Mouse (Mus musculus) heart, postnatal 14 days (tissue): ENCODE results near the gene A730071L15Rik. TPM values are rescaled to one million over a fixed set of nuclear protein-coding genes. Genes with fewer than 3 reads are reported as not detected.

Experiments
- DNase-seq, 2 experiments: peaks; one replicate each; pipeline ENCODE4 v3.0.0; 2021 to 2022
- intact Hi-C: fragments of 180-260 bp; cut with DNase I; formaldehyde crosslinking; loops from one replicate; pipeline ENCODE4 v1.15.1; 2025
- long read RNA-seq, 2 experiments: library from polyadenylated mRNA; stranded (forward); transcript quantifications; one replicate each; pipeline ENCODE4 v2.0.0; 2021
- total RNA-seq, 2 experiments: library from RNA; stranded (reverse); gene quantifications; 2 replicates each; pipeline ENCODE4 v1.2.3; 2021

Gene A730071L15Rik
- not detected for total RNA-seq
- long read RNA-seq, experiment 1: 0 reads
- long read RNA-seq, experiment 2: 0 reads

DNA sequence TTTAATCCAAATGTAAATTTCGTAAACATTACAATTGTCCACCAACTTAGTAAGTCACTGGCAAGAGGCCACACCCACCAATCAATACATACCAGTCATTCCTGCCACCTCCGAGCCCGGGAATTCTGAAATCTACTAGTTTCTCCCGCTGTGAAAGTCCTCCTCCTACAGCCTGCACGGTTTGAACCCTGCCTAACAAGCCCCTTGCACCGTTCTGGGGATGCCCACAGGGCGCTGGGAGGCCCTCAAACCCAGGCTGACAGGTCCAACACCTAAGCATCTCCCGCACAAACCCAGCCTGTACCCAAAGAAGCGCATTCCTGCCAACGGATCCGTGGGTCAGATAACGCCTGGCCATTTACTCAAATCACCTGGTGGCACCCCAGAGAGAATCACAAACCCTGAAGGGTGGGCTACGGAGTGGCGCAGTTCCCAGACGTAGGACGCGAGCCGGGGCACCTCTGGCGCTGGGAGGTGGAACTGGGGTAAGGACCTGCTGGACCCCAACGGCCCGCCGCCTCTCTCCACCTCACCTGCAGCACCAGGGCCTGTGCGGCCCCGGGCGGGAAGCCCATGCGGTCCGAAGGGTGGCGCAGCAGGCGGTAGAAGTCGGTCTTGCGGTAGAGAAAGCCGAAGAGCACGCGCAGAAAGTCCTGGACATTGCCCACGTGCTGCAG, at the start of gene A730071L15Rik:
A730071L15Rik (plus strand) TSS at position 620 of the 677 bp plus-strand sequence.
- no peak for DNase-seq
- intact Hi-C loops: loop anchor here (5.0 kb wide), 1 partner anchor 63 kb away; no protein-coding TSS in a partner anchor

GRCm38 (mm10) chr11:6152864-6153263, 47.0 kb upstream of the A730071L15Rik start:
- intact Hi-C loops: no loop called here
- DNase-seq: no peak

DNA sequence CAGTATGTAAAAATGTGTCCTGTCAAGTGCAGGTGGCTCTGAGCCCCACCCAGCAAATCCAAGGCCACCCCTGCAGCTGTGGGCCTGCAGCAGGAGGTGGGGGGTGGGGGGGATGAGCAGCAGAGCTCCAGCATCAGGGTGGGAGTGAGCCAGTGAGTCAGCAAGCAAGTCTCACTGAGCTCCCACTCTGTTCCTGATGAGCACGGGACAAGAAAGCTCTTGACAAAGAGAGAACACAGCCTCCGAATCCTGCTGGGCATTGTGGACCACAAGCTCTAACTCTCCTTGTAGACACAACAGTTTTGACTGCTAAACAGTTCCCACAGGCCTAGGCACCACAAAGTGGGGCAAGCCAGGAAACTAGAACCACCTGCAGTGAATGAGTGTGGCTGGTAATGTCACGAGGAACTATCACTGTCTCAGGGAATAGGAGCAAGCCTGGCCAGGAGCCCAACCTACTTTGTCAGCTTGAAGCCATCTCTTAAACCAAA, 45.6 kb upstream of the A730071L15Rik start:
- intact Hi-C loops: no loop called here
- DNase-seq: no peak

DNA sequence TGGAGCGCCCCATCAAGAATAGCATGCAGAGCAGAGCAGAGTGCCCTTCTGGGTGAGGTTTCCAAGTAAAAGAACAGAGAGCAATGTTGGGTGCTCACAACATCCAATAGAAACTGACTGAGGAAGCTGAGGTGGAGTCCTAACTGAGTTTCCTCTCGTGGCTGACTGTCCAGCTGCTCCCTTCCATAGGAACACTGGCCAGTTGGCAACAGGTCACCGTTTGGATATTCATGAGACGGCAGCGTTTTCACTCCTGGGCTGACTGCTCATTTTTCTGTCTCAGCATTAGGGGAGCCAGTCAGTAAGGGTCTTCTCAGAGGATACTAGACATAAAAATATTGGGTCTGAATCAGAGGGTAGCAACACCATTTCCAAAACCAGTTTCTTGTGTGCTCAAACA, 43.2 kb upstream of the A730071L15Rik start:
- peak; percentile 28 to 53 for DNase-seq
- intact Hi-C loops: no loop called here

- DNase-seq: peak in 1 of 2 experiments; percentile 35
- intact Hi-C loops: no loop called here
These were observed 42.7 kb upstream of the A730071L15Rik start for GRCm38 (mm10) chr11:6157119-6157518.

GRCm38 (mm10) chr11:6158515-6158914, 41.3 kb upstream of the A730071L15Rik start:
- DNase-seq: no peak
- intact Hi-C loops: no loop called here

DNA sequence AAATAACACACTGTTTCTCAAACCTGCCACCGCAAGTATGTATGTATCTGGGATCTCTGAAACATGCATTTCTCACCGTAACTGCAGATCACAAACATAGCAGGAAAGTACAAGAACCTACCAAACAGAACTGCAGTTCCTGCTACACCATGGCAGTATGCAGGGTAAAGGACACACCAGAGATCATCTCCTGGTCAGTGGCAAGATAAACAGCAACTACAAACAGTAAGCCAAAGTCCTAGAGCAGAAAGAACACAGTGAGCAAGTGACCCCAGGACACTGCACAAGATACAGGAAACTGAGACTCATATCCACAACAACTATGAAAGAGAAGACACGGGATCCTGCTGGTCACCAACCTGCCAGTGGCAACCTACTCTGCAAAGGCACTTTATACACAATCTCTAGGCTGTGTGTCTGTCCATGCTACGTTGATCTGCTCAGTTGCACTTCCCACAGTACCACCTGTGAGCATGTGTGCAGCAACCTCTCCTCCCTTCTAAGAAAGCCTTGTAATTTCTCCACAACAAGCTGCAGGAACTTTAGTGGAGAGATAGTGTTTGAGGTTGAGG, 40.0 kb upstream of the A730071L15Rik start:
- intact Hi-C loops: no loop called here
- DNase-seq: no peak

DNA sequence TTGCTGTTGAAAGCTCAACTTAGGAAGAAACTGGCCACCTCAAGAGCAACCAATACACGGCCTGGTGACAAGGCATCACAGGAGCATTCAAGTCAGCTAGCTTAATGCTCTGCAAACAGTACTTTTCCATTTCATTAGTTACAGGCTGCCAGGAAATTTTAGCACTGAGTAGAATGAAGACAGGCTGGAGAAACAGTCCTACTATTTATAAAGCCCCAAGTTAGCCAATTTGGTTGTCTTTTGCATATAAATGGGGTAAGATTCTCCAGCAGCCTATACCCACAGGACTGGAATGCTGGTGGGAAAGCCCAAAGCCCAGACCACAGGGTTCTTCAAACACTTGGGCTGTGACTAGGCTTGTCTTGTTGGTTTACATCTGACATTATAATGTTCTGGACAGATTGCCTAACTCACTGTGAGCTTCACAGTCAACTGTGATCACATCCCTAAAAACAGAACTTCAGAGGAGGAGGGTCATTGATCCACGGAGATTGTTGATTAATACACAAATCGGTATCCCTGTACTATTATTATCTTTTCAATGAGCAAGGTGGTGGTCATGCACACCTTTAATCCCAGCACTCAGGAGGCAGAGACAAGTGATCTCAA, 39.1 kb upstream of the A730071L15Rik start:
- DNase-seq: no peak
- intact Hi-C loops: no loop called here

GRCm38 (mm10) chr11:6161549-6161948, 38.3 kb upstream of the A730071L15Rik start:
- DNase-seq: no peak
- intact Hi-C loops: no loop called here

GRCm38 (mm10) chr11:6163062-6163461, 36.8 kb upstream of the A730071L15Rik start:
- intact Hi-C loops: no loop called here
- no peak for DNase-seq

GRCm38 (mm10) chr11:6163706-6164105, 36.1 kb upstream of the A730071L15Rik start:
- intact Hi-C loops: no loop called here

DNA sequence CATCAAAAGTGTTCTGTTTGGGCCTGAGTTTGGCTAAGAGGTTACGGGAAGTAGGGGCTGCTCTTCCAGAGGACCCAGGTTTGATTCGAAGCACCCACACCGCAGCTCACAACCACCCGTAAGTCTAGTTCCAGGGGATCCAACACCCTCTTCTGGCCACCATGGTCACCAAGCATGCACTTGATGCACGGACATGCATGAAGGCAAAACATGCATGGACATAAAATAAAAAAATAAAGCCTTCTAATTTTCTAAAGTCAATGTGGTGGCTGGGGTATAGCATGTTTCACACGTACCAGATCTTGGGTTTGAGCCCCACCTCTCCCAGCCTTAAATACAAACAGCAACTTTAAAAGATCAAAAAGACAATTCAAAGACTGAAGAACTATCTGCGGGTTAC, 35.0 kb upstream of the A730071L15Rik start:
- intact Hi-C loops: no loop called here
- no peak for DNase-seq

More at GRCm38 (mm10) chr11:6163706-6164105, 36.1 kb upstream of the A730071L15Rik start:
- DNase-seq: no peak

- intact Hi-C loops: no loop called here
- no peak for DNase-seq
These were observed 34.3 kb upstream of the A730071L15Rik start for GRCm38 (mm10) chr11:6165391-6166081.

DNA sequence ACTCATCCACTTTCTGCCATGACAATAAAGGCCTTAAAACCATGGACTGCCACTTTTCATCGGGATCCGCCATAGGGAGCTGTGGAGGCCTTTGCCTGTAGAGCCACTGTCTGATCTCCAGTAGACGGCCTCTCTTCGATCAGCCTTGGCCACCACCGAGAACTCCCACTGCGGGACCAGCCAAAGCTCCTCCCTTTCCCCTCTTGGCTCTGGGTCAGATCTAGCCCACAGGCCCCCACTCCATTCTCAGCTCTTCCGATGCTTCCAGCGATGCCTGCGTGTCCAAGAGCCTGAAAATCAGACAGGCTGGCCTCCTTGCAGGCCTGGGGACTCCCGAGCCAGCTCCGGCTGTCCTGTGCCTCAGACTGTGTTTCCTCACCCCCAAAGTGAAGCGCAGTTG, 33.5 kb upstream of the A730071L15Rik start:
- intact Hi-C loops: no loop called here
- DNase-seq: peak in 1 of 2 experiments; percentile 21

DNA sequence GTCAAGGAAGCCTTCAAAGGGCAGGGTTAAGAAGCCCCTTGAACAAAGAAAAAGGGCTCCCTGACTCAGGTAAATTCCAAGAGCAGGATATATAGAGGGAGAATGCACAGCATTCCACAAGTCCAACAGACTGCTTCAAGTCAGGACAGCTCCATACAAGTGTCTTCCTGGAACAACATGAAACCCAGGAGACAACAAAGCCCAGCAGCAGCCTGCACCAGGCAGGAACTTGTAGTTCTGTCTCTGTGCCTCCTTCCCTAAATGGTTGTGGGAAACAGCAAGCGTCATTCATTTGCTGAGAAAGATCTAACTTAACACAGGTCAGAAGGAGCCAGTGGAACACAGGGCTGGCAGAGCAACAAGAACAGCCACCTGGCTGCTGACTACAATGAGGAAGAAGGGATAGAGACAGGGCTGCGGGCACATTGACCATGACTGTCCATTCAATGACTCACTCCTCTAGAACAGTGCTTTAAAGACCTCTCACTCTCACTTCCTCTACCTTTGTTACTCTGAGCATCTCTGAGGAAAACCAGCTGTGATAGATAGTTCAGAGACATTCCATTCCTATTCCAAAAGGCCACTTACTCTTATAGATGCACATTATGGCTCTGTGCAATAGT, 30.7 kb upstream of the A730071L15Rik start:
- DNase-seq: no peak
- intact Hi-C loops: no loop called here

- intact Hi-C loops: no loop called here
- peak in 1 of 2 experiments; percentile 43 for DNase-seq
These were observed 25.1 kb upstream of the A730071L15Rik start for GRCm38 (mm10) chr11:6174719-6175118.

- intact Hi-C loops: no loop called here
- DNase-seq: no peak
These were observed 24.3 kb upstream of the A730071L15Rik start for GRCm38 (mm10) chr11:6175506-6175905.

- intact Hi-C loops: no loop called here
- no peak for DNase-seq
These were observed 21.9 kb upstream of the A730071L15Rik start for GRCm38 (mm10) chr11:6177781-6178420.

DNA sequence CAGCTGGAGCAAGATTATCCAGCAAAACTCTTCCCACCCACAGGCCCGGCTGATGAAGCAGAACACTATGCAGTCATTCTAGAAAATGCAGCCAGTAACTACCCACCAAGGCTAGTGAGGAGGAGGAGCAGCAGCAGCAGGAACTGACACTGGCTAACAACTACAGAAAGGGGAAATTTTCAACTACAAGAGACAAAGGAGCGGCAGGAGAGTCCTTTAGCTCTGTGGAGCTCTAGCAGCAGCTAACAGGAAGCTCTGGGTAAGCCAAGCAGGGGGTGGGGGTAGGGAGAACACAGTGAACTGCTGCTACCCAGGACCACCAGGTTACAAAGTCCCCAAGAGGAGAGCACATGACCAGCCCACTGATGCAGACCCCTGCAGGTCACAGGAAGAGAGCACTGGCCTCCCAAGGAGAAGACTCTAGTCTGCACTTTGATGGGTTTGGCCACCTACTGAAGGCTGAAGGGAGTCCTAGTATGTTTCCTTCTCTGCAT, 21.1 kb upstream of the A730071L15Rik start:
- peak in 1 of 2 experiments; percentile 37 for DNase-seq
- intact Hi-C loops: no loop called here

DNA sequence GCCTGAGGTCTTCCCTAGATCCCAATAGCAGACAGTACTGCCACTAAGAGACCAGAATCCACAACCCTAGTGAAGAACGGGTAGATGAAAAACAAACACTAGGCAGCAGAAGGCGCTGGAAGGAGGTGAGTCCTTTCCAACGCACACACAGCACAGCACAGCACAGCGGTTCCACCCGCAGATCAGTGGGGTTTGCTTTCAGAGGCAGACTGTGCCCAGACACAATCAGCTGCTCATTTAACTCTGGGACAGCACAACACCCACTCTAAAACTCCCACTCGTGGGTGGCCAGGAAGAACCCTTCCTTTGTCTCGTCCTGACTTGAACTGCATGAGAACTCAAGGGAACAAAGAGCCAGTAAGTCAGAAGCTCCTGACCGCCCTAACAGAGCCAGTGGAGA, 20.6 kb upstream of the A730071L15Rik start:
- no peak for DNase-seq
- intact Hi-C loops: no loop called here
